Mouse (Mus musculus): ENCODE results near the gene 4933405L10Rik. TPM values are rescaled to one million over a fixed set of nuclear protein-coding genes. Genes with fewer than 3 reads are reported as not detected.

4933405L10Rik gene
- polyA plus RNA-seq, 1 experiment from 2014 or later, result 0.11 TPM

DNA sequence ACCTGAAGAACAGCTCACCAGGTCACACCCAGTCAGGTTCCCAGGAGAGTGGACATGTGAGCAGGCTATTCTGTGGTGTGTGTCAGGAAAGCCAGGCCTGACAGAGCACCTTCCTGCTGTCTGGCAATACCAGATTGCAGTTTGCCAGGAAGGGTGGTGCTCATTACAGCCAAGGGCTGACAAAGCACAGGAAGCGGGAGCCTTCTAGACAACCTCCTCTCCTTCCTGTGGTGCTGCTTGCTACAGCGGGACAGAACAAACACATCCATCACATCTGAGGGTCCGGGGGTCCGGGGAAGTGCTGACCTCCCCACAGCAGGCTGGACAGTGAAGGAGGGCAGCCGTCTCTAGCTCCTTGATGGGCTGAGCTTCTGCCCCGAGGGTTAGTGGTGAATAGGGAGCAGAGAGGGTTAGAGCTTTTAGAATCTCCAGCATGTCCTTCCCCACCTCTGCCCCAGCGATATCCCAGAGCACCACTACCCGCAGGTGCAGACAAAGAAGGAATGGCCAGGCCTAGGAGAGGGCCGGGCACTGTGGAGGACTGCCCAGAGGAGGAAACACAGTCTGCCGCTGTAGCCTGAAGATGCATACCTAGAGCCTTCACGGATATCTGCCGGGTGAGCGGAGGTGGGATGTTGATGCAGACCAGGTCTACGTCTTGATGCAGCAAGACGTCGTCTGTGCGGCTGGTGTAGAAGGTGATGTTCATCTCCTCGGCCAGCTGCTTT, 20.1 kb downstream of the 4933405L10Rik start:
- H3K4me1 ChIP-seq (replicated peaks; ENCODE audit: insufficient read depth, low read length), result 0 out of 2 replicates have a peak, but pooled peaks cover 4% of the 10 kb centered on the region
- peak; percentile 49; the same call in 1 of the 2 replicates for ATAC-seq (replicated peaks; ENCODE audit: low FRiP score, low read depth)
- H3K9ac ChIP-seq (ENCODE audit: low read depth, low read length), result no peak overlapping the region
- H3K36me3 ChIP-seq (ENCODE audit: insufficient read depth, low read length), result peaks cover 8% of the 10 kb centered on the region; the same call in 1 of the 2 replicates
- H3K4me2 ChIP-seq (ENCODE audit: low read length), result no peak overlapping the region
- WGBS, result 73% methylated on average over 18 of the region's 18 CpGs
- DNase-seq (ENCODE audit: low spot score), result peak; percentile 57
- no peak overlapping the region for H3K4me3 ChIP-seq (replicated peaks; ENCODE audit: low read depth, low read length)
- no peaks in the 10 kb centered on the region for H3K27me3 ChIP-seq (ENCODE audit: insufficient read depth, low read length)
- H3K9me3 ChIP-seq (replicated peaks; ENCODE audit: low read length), result no peaks in the 10 kb centered on the region
- H3K27ac ChIP-seq, result peak overlapping the region; percentile 50
- TF ChIP-seq CTCF (IDR thresholded peaks at IDR 0.05; ENCODE audit: low read depth), result no peak

DNA sequence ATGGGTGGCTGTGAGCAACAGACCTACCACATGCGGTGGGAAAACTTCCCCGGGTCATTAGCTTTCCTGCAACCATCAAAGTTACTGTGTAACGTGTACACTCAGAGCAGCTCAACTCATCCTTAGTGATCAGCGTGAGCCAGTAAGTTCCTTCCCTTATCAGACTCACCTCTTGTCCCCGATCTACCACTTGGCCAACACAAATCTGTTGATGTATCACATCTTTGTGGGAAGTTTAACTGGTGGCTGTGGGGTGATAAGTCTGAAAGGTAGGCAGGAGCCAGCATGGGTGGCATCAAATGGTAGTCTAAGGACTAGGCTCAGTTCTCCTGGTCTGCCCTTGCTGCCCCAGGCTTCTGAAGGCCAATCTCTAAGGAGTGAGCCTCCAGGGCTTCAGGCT, 24.7 kb downstream of the 4933405L10Rik start:
- Histone ChIP-seq H3K27ac (no peak overlapping the region), H3K4me2 (ENCODE audit: low read length) (no peak overlapping the region), H3K27me3 (ENCODE audit: insufficient read depth, low read length) (no peaks in the 10 kb centered on the region), H3K4me1 (replicated peaks; ENCODE audit: insufficient read depth, low read length) (no peaks in the 10 kb centered on the region), H3K4me3 (replicated peaks; ENCODE audit: low read depth, low read length) (no peak overlapping the region), H3K9ac (ENCODE audit: low read depth, low read length) (no peak overlapping the region), H3K36me3 (ENCODE audit: insufficient read depth, low read length) (no peaks in the 10 kb centered on the region), H3K9me3 (replicated peaks; ENCODE audit: low read length) (no peaks in the 10 kb centered on the region)
- DNase-seq (ENCODE audit: low spot score) (no peak), ATAC-seq (replicated peaks; ENCODE audit: low FRiP score, low read depth) (no peak)
- WGBS, result 56% methylated on average over 5 of the region's 5 CpGs
- TF ChIP-seq CTCF (IDR thresholded peaks at IDR 0.05; ENCODE audit: low read depth), result no peak

DNA sequence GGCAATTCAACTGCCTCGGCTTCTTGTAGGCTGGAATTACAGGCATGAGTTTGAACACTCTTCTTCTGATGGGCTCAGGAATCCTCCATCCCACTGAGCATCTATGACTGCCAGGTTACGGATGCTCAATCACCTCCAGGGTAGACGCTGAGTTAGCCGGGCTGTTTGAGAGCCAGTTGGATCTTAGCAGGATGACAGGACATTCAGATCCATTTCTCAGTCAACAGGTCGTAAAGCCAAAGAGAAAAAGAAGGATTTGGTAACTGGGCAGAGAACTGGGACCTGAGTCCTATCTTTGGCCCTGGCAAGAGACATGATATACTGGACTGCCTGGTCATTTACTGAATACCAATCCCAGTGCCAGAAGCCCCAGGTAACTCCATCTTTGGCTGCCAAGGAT, 31.8 kb downstream of the 4933405L10Rik start:
- WGBS, result 77% methylated on average over 5 of the region's 5 CpGs
- no peak overlapping the region for H3K4me2 ChIP-seq (ENCODE audit: low read length)
- no peak for ATAC-seq (replicated peaks; ENCODE audit: low FRiP score, low read depth)
- no peak overlapping the region for H3K9ac ChIP-seq (ENCODE audit: low read depth, low read length)
- no peaks in the 10 kb centered on the region for H3K36me3 ChIP-seq (ENCODE audit: insufficient read depth, low read length)
- H3K4me3 ChIP-seq (replicated peaks; ENCODE audit: low read depth, low read length), result no peak overlapping the region
- no peak for DNase-seq (ENCODE audit: low spot score)
- no peak for TF ChIP-seq CTCF (IDR thresholded peaks at IDR 0.05; ENCODE audit: low read depth)
- H3K27ac ChIP-seq, result no peak overlapping the region
- H3K9me3 ChIP-seq (replicated peaks; ENCODE audit: low read length), result no peaks in the 10 kb centered on the region
- 0 out of 2 replicates have a peak, but pooled peaks cover 4% of the 10 kb centered on the region for H3K4me1 ChIP-seq (replicated peaks; ENCODE audit: insufficient read depth, low read length)
- H3K27me3 ChIP-seq (ENCODE audit: insufficient read depth, low read length), result no peaks in the 10 kb centered on the region

DNA sequence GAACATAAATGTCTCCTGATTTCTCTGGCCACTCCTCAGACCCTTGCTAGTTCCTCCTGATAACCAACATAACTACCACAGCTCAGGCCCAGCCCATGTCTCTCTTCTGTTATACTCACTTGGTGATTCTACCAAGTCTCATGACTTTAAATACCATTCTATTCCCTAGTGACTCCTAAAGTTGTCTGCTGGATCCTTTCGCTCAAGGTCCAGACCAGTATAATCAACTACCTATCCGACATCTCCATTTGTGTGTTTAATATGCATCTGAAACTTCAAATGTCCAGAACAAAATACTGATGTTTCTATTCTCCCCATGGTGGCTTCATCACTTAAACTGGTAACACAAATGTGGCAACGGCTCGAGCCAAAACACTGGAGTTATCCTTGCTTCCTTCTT, 35.8 kb downstream of the 4933405L10Rik start:
- no peak for TF ChIP-seq CTCF (IDR thresholded peaks at IDR 0.05; ENCODE audit: low read depth)
- H3K36me3 ChIP-seq (ENCODE audit: insufficient read depth, low read length), result no peaks in the 10 kb centered on the region
- 0 out of 2 replicates have a peak, but pooled peaks cover 6% of the 10 kb centered on the region for H3K4me1 ChIP-seq (replicated peaks; ENCODE audit: insufficient read depth, low read length)
- no peaks in the 10 kb centered on the region for H3K9me3 ChIP-seq (replicated peaks; ENCODE audit: low read length)
- H3K4me3 ChIP-seq (replicated peaks; ENCODE audit: low read depth, low read length), result no peak overlapping the region
- 0 out of 2 replicates have a peak overlapping the region, but pooled peaks have one; percentile 31 for H3K27ac ChIP-seq
- H3K4me2 ChIP-seq (ENCODE audit: low read length), result no peak overlapping the region
- 0 out of 2 replicates have a peak overlapping the region, but pooled peaks have one; percentile 4 for H3K9ac ChIP-seq (ENCODE audit: low read depth, low read length)
- DNase-seq (ENCODE audit: low spot score) (peak; percentile 73), ATAC-seq (replicated peaks; ENCODE audit: low FRiP score, low read depth) (no peak)
- 61% methylated on average over 4 of the region's 4 CpGs for WGBS
- no peaks in the 10 kb centered on the region for H3K27me3 ChIP-seq (ENCODE audit: insufficient read depth, low read length)

DNA sequence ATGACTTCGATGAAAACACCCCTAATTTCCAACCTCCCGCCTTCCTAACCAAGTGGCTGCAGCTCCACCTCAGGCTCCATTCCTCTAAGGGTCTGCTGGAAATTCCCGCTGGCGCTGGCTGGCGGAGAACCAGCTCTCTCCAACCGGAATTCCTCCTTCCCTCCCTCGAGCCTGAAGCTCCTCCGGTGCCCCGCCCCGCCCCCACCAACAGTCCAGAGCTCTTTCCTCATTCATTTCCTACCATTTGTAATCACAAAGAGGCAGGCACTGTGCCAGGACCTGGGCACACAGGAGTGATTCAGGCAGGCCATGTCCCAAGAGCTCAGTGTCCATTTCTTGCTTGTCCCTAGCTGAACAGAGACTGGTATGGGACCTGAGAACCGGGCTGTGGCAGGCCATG, 43.2 kb downstream of the 4933405L10Rik start:
- Histone ChIP-seq H3K9me3 (replicated peaks; ENCODE audit: low read length) (no peaks in the 10 kb centered on the region), H3K4me1 (replicated peaks; ENCODE audit: insufficient read depth, low read length) (peaks cover 16% of the 10 kb centered on the region), H3K4me3 (replicated peaks; ENCODE audit: low read depth, low read length) (no peak overlapping the region), H3K27ac (peak overlapping the region; percentile 55), H3K9ac (ENCODE audit: low read depth, low read length) (no peak overlapping the region), H3K36me3 (ENCODE audit: insufficient read depth, low read length) (no peaks in the 10 kb centered on the region), H3K27me3 (ENCODE audit: insufficient read depth, low read length) (no peaks in the 10 kb centered on the region), H3K4me2 (ENCODE audit: low read length) (peak overlapping the region; percentile 4; the same call in 1 of the 2 replicates)
- peak; percentile 76 for DNase-seq (ENCODE audit: low spot score)
- 0 out of 2 replicates have a peak, but pooled peaks have one; percentile 46 for ATAC-seq (replicated peaks; ENCODE audit: low FRiP score, low read depth)
- 4% methylated on average over 11 of the region's 11 CpGs for WGBS
- TF ChIP-seq CTCF (IDR thresholded peaks at IDR 0.05; ENCODE audit: low read depth), result no peak

DNA sequence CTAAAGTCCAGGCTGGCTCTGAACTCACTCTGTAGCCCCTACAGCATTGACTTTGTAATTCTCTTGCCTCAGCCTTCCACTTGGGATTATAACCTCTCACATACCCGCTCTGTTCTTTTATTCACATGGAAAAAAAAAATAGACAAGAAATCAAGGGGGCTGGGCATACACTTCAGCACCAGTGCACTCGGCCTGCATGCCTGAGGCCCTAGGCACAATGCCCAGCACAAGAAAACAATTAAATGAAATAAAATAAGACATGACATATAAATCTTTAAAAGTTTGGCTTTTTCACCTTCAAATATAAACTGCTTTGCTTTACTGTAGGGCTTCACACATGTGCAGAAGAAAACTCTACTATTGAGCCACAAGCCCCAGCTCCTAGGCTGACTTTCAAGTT, 46.5 kb downstream of the 4933405L10Rik start:
- Histone ChIP-seq H3K9ac (ENCODE audit: low read depth, low read length) (no peak overlapping the region), H3K9me3 (replicated peaks; ENCODE audit: low read length) (no peaks in the 10 kb centered on the region), H3K27me3 (ENCODE audit: insufficient read depth, low read length) (no peaks in the 10 kb centered on the region), H3K4me1 (replicated peaks; ENCODE audit: insufficient read depth, low read length) (peaks cover 10% of the 10 kb centered on the region; the same call in 1 of the 2 replicates), H3K36me3 (ENCODE audit: insufficient read depth, low read length) (no peaks in the 10 kb centered on the region), H3K4me2 (ENCODE audit: low read length) (no peak overlapping the region), H3K4me3 (replicated peaks; ENCODE audit: low read depth, low read length) (no peak overlapping the region), H3K27ac (no peak overlapping the region)
- DNase-seq (ENCODE audit: low spot score) (no peak), ATAC-seq (replicated peaks; ENCODE audit: low FRiP score, low read depth) (no peak)
- WGBS, result 59% methylated on average over 2 of the region's 2 CpGs
- no peak for TF ChIP-seq CTCF (IDR thresholded peaks at IDR 0.05; ENCODE audit: low read depth)

Measured in kidney, postnatal 0 days (tissue).